26 mouse cellular contexts compared by ENCODE assay signal in genomic region chr16:53292081-53292480, GRCm38 (mm10).
DNase-seq lines count a peak whose midpoint lies in the region; TF ChIP-seq lines count a peak whose summit lies in the region.
"Had no signal": no experiment of that assay in that cellular context is flagged by ENCODE, and none has a peak within 500 bp of the region (broad histone marks: within the 10 kb centered on the region; RNA-seq: fewer than 3 reads in every experiment).

No protein-coding gene starts in this region.

- TF ChIP-seq POLR2A in kidney, adult 2 months (IDR thresholded peaks at IDR 0.05; ENCODE audit: low read depth, low read length): no peak

- no peak overlapping the region for H3K27ac ChIP-seq in embryonic facial prominence, embryonic 10.5 days (replicated peaks)
- H3K27ac ChIP-seq in kidney, adult 2 months (ENCODE audit: insufficient read depth, low read depth, low read length): no peak overlapping the region
- H3K27ac ChIP-seq: forebrain, embryonic 10.5 days; forebrain, embryonic 13.5 days; gastrocnemius, adult 2 months; heart, embryonic 15.5 days; hindbrain, embryonic 10.5 days; hindbrain, embryonic 13.5 days; intestine, embryonic 15.5 days had no signal

- no peaks in the 10 kb centered on the region for H3K9me3 ChIP-seq in embryonic facial prominence, embryonic 10.5 days
- H3K9me3 ChIP-seq: forebrain, embryonic 10.5 days; forebrain, embryonic 13.5 days; heart, embryonic 12.5 days; heart, embryonic 15.5 days; hindbrain, embryonic 10.5 days; hindbrain, embryonic 13.5 days; intestine, embryonic 15.5 days had no signal

- no peaks in the 10 kb centered on the region for H3K27me3 ChIP-seq in embryonic facial prominence, embryonic 10.5 days (replicated peaks; ENCODE audit: low read depth, poor library complexity, severe bottlenecking)
- H3K27me3 ChIP-seq in kidney, adult 2 months (replicated peaks; ENCODE audit: control insufficient read depth, insufficient read depth, low read length): no peaks in the 10 kb centered on the region
- H3K27me3 ChIP-seq: forebrain, embryonic 13.5 days; heart, embryonic 12.5 days; heart, embryonic 15.5 days; hindbrain, embryonic 13.5 days; intestine, embryonic 15.5 days had no signal

- no peaks in the 10 kb centered on the region for H3K36me3 ChIP-seq in embryonic facial prominence, embryonic 10.5 days (replicated peaks)
- H3K36me3 ChIP-seq in kidney, adult 2 months (ENCODE audit: control insufficient read depth, insufficient read depth, low read length): no peaks in the 10 kb centered on the region
- H3K36me3 ChIP-seq: forebrain, embryonic 10.5 days; heart, embryonic 12.5 days; heart, embryonic 15.5 days; hindbrain, embryonic 10.5 days; hindbrain, embryonic 13.5 days; intestine, embryonic 15.5 days had no signal

- TF ChIP-seq CTCF in kidney, adult 2 months (conservative IDR thresholded peaks at IDR 0.05; ENCODE audit: insufficient read depth, insufficient read length, low read depth, low read length): no peak

- no peaks in the 10 kb centered on the region for H3K4me1 ChIP-seq in embryonic facial prominence, embryonic 10.5 days
- H3K4me1 ChIP-seq in kidney, adult 2 months (ENCODE audit: control insufficient read depth, insufficient read depth, low read length): no peaks in the 10 kb centered on the region
- H3K4me1 ChIP-seq: forebrain, embryonic 10.5 days; forebrain, embryonic 13.5 days; heart, embryonic 12.5 days; heart, embryonic 15.5 days; hindbrain, embryonic 10.5 days; hindbrain, embryonic 13.5 days; intestine, embryonic 15.5 days had no signal

- DNase-seq in embryo, embryonic 11 days: peak; percentile 9
- no peak for DNase-seq in embryo, embryonic 10.5 days (ENCODE audit: low spot score)
- peak; percentile 59 for DNase-seq in R1 (ENCODE audit: low read depth, low spot score)
- DNase-seq in embryonic facial prominence, embryonic 10.5 days (ENCODE audit: low spot score): peak; percentile 8
- DNase-seq in gastrocnemius, adult 8-10 months (ENCODE audit: low spot score in 2 of 2): no peak
- no peak for DNase-seq in layer of hippocampus, postnatal 10 days (ENCODE audit: low spot score in 2 of 2)
- DNase-seq in kidney, adult 2 months: no peak
- DNase-seq: adrenal gland, adult 2 months; adrenal gland, postnatal 25 days; cerebellum, adult 11-12 months; cerebellum, adult 8-10 months; cerebellum, postnatal 10 days; cerebellum, postnatal 36 days; gastrocnemius, adult 2 months; gastrocnemius, postnatal 25 days; heart, adult 18-20 months; heart, postnatal 10 days; heart, postnatal 36 days; kidney, adult 11 months had no signal

- 80% methylated on average over 1 of the region's 1 CpGs for WGBS in embryonic facial prominence, embryonic 10.5 days
- WGBS in kidney, adult 2 months: 75% methylated on average over 1 of the region's 1 CpGs

- H3K4me3 ChIP-seq in embryonic facial prominence, embryonic 10.5 days: no peak overlapping the region
- H3K4me3 ChIP-seq in kidney, adult 2 months (ENCODE audit: insufficient read depth, low read depth, low read length): no peak overlapping the region
- H3K4me3 ChIP-seq: forebrain, embryonic 10.5 days; forebrain, embryonic 13.5 days; gastrocnemius, adult 2 months; heart, embryonic 12.5 days; heart, embryonic 15.5 days; hindbrain, embryonic 10.5 days; hindbrain, embryonic 13.5 days; intestine, embryonic 15.5 days had no signal

Comparison
In these comparisons a context has a peak if more than half of its experiments do, and no peak if none do; other contexts are left out.
1. DNase-seq: peak in embryo, embryonic 11 days (single experiment), R1 (single experiment) and embryonic facial prominence, embryonic 10.5 days (single experiment); none in embryo, embryonic 10.5 days (single experiment), gastrocnemius, adult 8-10 months (0 of 2), layer of hippocampus, postnatal 10 days (0 of 2) and kidney, adult 2 months (single experiment).